Mouse (Mus musculus): ENCODE results near the gene Atp8b5. TPM values are rescaled to one million over a fixed set of nuclear protein-coding genes. Genes with fewer than 3 reads are reported as not detected.

Gene Atp8b5
- polyA plus RNA-seq, 3 experiments from 2014 or later: not detected

DNA sequence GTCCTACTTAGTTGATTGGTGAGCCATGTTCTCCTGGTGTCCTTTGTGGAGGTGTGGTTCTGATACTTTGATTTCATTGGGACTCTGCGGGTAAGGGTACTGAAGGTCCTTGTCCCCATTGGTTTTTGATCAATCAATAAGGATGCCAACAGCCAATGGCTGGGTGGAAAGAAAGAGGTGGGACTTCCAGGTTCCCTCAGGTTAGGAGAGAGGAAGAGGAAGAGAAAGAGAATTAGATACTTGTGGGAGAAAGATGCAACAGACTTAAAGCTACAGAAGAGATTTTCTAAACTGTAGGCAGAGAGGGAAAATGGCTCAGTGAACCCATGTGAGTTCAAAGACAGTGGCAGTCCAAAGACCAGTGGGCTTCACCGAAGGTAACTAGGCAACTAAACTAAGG, 60.2 kb downstream of the Atp8b5 start:
- ATAC-seq: no peak

DNA sequence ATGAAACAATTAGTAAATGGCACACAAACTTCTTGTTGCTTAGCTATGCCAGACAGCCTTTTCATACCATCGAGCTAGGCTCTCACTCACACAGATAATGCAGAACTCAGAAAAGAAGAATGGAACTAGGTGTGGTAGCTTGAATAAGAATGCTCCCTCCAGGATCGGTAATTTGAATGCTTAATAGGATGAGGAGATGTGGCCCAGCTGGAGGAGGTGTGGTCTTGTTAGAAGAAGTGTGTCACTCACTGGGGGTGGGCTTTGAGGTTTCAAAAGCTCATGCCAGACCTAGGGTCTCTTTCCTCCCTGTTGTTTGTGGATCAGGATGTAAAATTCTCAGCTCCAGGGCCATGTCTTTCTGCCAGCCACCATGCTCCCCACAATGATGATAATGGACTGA, 67.8 kb downstream of the Atp8b5 start:
- ATAC-seq: no peak

GRCm38 (mm10) chr4:43336176-43336575, 69.2 kb downstream of the Atp8b5 start:
- ATAC-seq: no peak

DNA sequence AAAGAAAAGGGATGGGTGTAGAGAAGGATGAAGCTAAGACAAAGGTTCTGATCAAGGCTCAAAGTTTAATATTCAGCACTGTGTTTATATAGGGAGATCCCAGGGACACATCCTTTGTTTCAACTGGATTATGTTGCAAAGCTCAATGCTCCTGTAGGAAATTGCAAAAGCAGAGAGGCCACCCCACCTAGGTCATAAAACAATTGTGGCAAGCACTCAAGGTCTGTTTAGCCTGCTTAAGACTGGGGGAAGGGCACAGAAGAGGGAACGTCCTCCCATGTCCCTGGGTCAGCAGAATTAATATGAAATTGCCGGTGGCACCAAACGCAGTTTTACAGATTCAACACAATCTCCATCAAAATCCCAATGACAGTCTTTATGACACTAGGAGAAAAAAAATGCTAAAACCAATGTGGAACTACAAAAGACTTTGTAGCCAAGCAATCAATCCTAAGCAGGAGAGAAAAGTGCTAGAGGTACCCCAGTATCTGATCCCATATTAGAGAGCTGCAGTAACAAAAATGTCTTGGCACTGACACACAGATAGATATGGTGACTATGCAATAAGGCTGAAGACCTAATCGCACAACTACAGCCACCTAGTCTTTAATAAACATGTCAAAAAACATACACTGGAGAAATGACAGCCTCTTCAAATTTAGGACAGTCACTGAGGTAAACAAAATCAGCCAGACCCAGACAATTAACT, 73.3 kb downstream of the Atp8b5 start:
- no peak for ATAC-seq

DNA sequence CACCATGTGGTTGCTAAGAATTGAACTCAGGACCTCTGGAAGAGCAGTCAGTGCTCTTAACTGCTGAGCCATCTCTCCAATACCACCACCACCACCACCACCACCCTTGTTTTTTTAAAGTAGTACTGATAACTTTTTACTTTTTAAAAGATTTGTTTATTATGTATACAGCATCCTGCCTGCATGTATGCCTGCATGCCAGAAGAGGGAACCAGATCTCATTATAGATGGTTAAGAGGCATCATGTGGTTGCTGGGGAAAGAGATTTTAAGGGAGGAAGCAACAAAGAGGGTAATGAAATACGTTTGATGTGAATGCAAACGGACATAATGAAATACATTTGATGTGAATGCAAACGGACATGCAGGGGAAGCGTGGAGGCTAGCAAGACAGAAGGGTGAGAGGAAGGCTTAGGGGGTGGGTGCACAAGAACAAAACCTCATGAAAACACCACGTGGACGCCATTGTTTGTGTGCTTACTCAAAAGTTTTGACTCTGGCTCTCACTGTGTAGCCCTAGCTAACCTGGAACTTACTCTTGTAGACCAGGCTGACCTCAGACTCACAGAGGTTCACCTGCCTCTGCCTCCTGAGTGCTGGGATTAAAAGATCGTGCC, 74.4 kb downstream of the Atp8b5 start:
- ATAC-seq: no peak

DNA sequence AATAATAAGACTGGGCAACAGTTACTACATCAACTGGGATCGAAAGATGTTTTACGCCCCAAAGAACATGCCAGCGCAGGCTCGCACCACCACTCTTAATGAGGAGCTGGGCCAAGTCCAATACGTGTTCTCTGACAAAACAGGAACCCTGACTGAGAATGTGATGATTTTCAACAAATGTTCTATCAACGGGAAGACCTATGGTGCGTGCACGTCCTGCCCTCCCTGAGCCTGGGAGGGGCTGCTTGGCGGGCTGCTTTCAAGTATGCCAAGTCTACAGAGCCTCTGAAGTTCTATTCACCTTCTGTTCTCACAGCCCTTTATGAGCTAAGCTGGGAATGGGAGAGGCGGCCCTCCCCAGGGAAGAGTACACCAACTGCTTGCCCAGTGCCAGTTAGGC, 75.5 kb downstream of the Atp8b5 start:
- no peak for ATAC-seq

DNA sequence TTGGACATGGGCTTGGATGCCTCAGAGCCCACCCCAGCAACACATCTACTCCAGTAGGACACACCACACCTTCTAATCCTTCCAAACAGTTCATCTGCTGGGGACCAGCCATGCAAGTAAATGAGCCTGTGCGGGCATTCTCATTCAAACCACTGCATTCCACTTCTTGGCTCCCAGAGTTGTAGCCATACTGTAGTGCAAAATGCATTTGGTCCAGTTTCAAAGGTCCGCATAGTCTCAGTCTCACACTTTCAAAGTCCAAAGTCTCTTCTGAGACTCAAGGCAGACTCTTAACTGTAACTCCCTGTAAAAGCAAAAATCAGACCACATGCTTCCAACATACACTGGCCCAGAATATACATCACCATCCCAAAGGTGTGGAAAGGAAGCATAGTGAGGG, 78.0 kb downstream of the Atp8b5 start:
- no peak for ATAC-seq

GRCm38 (mm10) chr4:43349206-43349605, 82.2 kb downstream of the Atp8b5 start:
- ATAC-seq: no peak

GRCm38 (mm10) chr4:43350038-43350560, 83.1 kb downstream of the Atp8b5 start:
- no peak for ATAC-seq

- ATAC-seq: no peak
Observed at GRCm38 (mm10) chr4:43353662-43354061, 86.7 kb downstream of the Atp8b5 start.

DNA sequence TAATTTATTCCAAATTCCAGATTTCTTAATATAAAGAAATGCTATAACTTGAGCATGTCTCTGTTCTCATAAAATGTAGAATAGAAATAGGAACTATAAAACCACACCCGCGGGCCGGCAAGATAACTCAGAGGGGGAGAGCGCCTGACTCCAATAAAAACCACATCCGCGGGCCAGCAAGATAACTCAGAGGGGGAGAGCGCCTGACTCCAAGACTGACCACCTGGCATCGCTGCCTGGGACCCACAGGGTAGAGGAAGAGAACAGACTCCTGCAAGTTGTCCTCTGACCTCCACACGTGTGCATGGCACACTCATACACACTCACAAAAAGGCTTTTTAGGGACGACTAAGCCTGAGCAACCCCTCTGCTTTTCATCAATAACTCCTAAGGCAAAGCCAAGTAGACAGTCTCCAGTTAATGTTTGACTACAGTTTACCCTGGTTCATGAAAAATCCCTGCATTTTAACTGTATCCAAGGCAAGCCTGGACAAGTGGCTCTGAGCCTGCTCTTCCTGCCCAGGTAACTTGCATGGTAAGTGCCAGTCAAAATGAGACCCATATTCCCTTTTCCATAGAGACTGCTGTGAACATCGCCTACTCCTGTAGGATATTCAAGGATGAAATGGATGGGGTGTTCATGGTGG, 98.1 kb downstream of the Atp8b5 start:
- ATAC-seq: no peak

- no peak for ATAC-seq
Observed at GRCm38 (mm10) chr4:43367295-43367694, 100.3 kb downstream of the Atp8b5 start.

DNA sequence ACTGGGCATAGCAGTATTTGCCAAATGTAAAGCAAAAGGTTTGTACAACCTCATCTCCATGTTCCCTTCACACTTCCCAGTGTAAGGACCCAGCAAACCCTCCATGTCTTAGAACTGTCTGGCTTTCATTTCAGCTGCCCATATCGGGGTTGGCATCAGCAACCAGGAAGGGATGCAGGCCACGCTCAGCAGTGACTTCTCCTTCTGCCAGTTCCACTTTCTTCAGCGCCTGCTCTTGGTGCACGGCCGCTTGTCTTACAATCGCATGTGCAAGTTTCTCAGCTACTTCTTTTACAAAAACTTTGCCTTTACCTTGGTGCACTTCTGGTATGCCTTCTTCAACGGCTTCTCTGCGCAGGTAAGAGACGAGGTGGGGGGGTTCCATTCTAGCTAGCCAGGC, 100.8 kb downstream of the Atp8b5 start:
- ATAC-seq: no peak

DNA sequence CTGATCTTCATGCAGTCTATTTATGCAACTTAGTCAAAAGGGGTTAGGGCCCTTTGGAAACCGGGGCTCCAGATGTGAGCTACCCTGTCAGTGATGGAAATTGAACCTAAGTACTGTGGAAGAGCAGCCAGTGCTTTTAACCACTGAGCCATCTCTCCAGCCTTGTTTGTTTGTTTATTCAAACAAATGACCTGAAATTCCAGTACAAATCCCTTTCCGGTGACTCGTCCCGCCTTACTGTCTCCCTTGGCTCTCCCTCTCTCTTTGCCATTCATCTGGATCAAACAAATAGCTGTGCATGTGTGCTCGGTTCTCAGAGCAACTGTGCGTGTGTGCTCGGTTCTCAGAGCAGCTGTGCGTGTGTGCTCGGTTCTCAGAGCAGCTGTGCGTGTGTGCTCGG, 104.4 kb downstream of the Atp8b5 start:
- no peak for ATAC-seq

DNA sequence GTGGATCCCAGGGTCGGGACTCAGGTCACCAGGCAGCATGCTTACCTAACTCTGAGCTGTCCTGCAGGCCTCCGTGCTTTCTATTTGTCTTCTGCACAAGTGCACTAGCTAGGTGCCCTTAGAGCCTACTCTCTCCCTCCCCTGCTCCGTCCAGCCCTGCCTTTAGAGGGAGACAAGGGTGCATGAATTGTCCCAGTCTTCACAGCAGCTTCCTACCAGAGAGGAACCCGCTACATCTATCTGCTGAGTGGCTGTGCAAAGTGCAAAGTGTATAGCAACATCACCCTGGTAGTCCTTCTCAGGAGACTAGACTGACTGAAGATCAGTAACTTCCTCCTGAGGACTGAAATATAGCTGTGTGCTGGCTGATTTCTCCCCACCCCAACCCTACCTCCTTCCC, 105.2 kb downstream of the Atp8b5 start:
- no peak for ATAC-seq

DNA sequence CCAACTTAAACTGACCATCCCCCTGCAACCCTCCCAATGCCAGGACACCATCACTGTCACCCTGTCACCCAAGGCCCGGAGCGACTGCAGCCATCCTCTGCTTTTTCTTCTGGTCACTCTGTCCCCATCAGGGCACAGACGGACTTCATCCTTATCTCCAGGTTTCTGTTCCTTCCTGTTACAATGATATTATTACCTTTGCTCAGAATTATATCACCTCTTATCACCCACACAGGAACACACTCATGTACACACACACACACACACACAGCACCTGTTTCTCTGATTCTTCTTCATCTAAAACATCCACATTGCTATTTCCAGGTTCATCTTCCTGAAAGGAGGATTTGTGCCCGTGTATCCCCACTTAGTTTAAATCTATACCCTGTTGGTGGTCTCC, 107.3 kb downstream of the Atp8b5 start:
- ATAC-seq: no peak

- no peak for ATAC-seq
Observed at GRCm38 (mm10) chr4:43379601-43380000, 112.6 kb downstream of the Atp8b5 start.

DNA sequence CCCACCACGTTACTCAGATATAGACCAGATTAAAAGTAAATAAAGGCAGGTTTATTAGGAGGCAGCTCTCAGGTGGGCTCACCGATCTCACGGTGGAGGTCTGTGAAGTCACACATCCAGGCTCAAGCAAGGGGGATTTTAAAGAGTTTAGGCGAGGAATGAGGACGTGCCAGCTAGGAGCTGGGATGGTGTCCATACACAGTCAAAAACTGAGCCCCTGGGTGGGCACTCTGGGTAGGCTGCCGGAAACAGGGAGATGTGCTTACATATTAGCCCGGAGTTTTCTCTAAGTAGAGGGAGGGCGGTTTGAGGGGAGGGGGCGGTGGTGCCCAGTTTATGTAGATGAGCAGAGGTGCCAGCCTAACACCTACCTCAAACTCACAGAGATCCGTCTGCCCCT, 114.0 kb downstream of the Atp8b5 start:
- no peak for ATAC-seq

- ATAC-seq: no peak
Observed at GRCm38 (mm10) chr4:43381408-43382154, 114.6 kb downstream of the Atp8b5 start, which contains the start of gene Rusc2. Gene Rusc2, plus strand, starts transcription at chr4:43381979.

GRCm38 (mm10) chr4:43382155-43383020, 115.4 kb downstream of the Atp8b5 start:
- no peak for ATAC-seq

- no peak for ATAC-seq
Observed at GRCm38 (mm10) chr4:43383246-43384082, 116.5 kb downstream of the Atp8b5 start.
